Mouse (Mus musculus) myocyte (in vitro differentiated cells): ENCODE measurements around the gene Gtf2h3. TPM values are rescaled to one million over a fixed set of nuclear protein-coding genes. Genes with fewer than 3 reads are reported as not detected.
"Not testable (repeated sequence)": the region's sequence is repeated elsewhere in the genome, so short reads cannot be mapped to it uniquely, and the experiment has no call there.

Experiments used
- H3K27me3 ChIP-seq: one replicate; pipeline ENCODE4 v1.6.1; 2011; ENCODE audit not compliant: control insufficient read depth, insufficient read depth, insufficient read length
- H3K36me3 ChIP-seq: one replicate; pipeline ENCODE4 v1.6.1; 2011; ENCODE audit not compliant: control insufficient read depth, insufficient read depth
- H3K4me2 ChIP-seq: one replicate; pipeline ENCODE4 v1.6.1; 2011; ENCODE audit warnings: low read depth, control low read depth
- H3K4me3 ChIP-seq: one replicate; pipeline ENCODE4 v1.5.1; 2011; ENCODE audit warnings: mild to moderate bottlenecking, control low read depth, moderate library complexity
- H3K79me2 ChIP-seq: one replicate; pipeline ENCODE4 v1.6.1; 2011; ENCODE audit not compliant: control insufficient read depth, insufficient read depth
- H3ac ChIP-seq: one replicate; pipeline ENCODE4 v1.6.1; 2011; ENCODE audit not compliant: control insufficient read depth, insufficient read length
- CEBPB ChIP-seq: IDR thresholded peaks from 2 replicates; pipeline ENCODE4 v1.6.1; 2011; ENCODE audit warnings: mild to moderate bottlenecking, moderate library complexity; ENCODE audit not compliant: poor library complexity, insufficient read depth, severe bottlenecking
- E2F4 ChIP-seq: IDR thresholded peaks from one replicate; pipeline ENCODE4 v1.6.1; 2011; ENCODE audit warnings: mild to moderate bottlenecking, control low read depth, moderate library complexity; ENCODE audit not compliant: insufficient read depth
- MAX ChIP-seq: IDR thresholded peaks from one replicate; pipeline ENCODE4 v1.6.1; 2011; ENCODE audit warnings: low read depth, mild to moderate bottlenecking, control low read depth
- MYOD1 ChIP-seq, 3 experiments: IDR thresholded peaks; one replicate each; pipeline ENCODE4 v1.6.1; 2011; ENCODE audit warnings: control low read depth in 2 of 3, low read depth in 2 of 3, mild to moderate bottlenecking in 2 of 3, moderate library complexity in 1 of 3; ENCODE audit not compliant: insufficient read length in 2 of 3, control insufficient read depth in 1 of 3
- MYOG ChIP-seq, 3 experiments: IDR thresholded peaks; one replicate each; pipeline ENCODE4 v1.6.1; 2011; ENCODE audit warnings: control low read depth in 2 of 3, low read depth in 2 of 3, mild to moderate bottlenecking in 2 of 3; ENCODE audit not compliant: insufficient read length in 2 of 3, control insufficient read depth in 1 of 3, insufficient read depth in 1 of 3
- POLR2A ChIP-seq: IDR thresholded peaks from one replicate; pipeline ENCODE4 v1.6.1; 2011; ENCODE audit warnings: low read depth, mild to moderate bottlenecking, control low read depth, moderate library complexity; ENCODE audit not compliant: insufficient read length
- POLR2AphosphoS2 ChIP-seq: IDR thresholded peaks from one replicate; pipeline ENCODE4 v1.6.1; 2011; ENCODE audit warnings: low read depth, control low read depth; ENCODE audit not compliant: insufficient read length
- REST ChIP-seq: IDR thresholded peaks from one replicate; pipeline ENCODE4 v1.6.1; 2011; ENCODE audit warnings: mild to moderate bottlenecking, control low read depth, moderate library complexity; ENCODE audit not compliant: insufficient read depth, insufficient read length
- SRF ChIP-seq: IDR thresholded peaks from one replicate; pipeline ENCODE4 v1.6.1; 2011; ENCODE audit warnings: low read depth; ENCODE audit not compliant: control insufficient read depth, insufficient read length
- TCF12 ChIP-seq: IDR thresholded peaks from one replicate; pipeline ENCODE4 v1.6.1; 2011; ENCODE audit warnings: mild to moderate bottlenecking, control low read depth; ENCODE audit not compliant: poor library complexity, insufficient read depth, severe bottlenecking
- TCF3 ChIP-seq: IDR thresholded peaks from one replicate; pipeline ENCODE4 v1.6.1; 2011; ENCODE audit warnings: low read depth, control low read depth; ENCODE audit not compliant: insufficient read length
- USF1 ChIP-seq: IDR thresholded peaks from one replicate; pipeline ENCODE4 v1.6.1; 2011; ENCODE audit warnings: low read depth, mild to moderate bottlenecking, control low read depth, moderate library complexity
- polyA plus RNA-seq: library from polyadenylated mRNA; unstranded; fragments of >200 nt; fragmentation: generic; extraction: Trizol; gene quantifications from one replicate; pipeline ENCODE4 v1.2.1, GENCODE M21; 2012; ENCODE audit warnings: missing spikeins

Gtf2h3 gene
- polyA plus RNA-seq, 1 experiment, result 25.3 TPM

GRCm38 (mm10) chr5:124550737-124551136, 28.2 kb upstream of the Gtf2h3 start:
- not testable (repeated sequence) for H3K4me3 ChIP-seq, H3K4me2 ChIP-seq, H3ac ChIP-seq, H3K27me3 ChIP-seq
- Histone ChIP-seq H3K36me3 (peaks cover 31% of the 10 kb centered on the region), H3K79me2 (peaks cover 13% of the 10 kb centered on the region)
- TF ChIP-seq MYOD1 (IDR thresholded peaks at IDR 0.05; ENCODE audit: control insufficient read depth in 1 of 3, insufficient read length in 2 of 3, low read depth in 2 of 3), result peak in 1 of 3 experiments; percentile 9

- Histone ChIP-seq H3K36me3 (peaks cover 24% of the 10 kb centered on the region), H3ac (peak overlapping the region; percentile 26), H3K4me2 (peak overlapping the region; percentile 86), H3K4me3 (peak overlapping the region; percentile 54)
- not testable (repeated sequence) for H3K27me3 ChIP-seq, H3K79me2 ChIP-seq
Measured at GRCm38 (mm10) chr5:124551349-124552093, 27.4 kb upstream of the Gtf2h3 start.

- H3K27me3 ChIP-seq, result no peaks in the 10 kb centered on the region
- peak overlapping the region; percentile 86 for H3K4me2 ChIP-seq
- TF ChIP-seq CEBPB, result no peak
- TF ChIP-seq POLR2A, result no peak
- no peak for TF ChIP-seq USF1
- H3K4me3 ChIP-seq, result peak overlapping the region; percentile 54
- H3K79me2 ChIP-seq, result no peaks in the 10 kb centered on the region
- H3K36me3 ChIP-seq, result peaks cover 20% of the 10 kb centered on the region
- H3ac ChIP-seq, result peak overlapping the region; percentile 26
Measured at GRCm38 (mm10) chr5:124552094-124552472, 26.9 kb upstream of the Gtf2h3 start.

GRCm38 (mm10) chr5:124552558-124553307, 26.2 kb upstream of the Gtf2h3 start, which contains the start of gene Ddx55:
Gene Ddx55 (plus strand): TSS chr5:124552864.
- Histone ChIP-seq H3K4me3 (peak within 1 kb of the TSS; percentile 54), H3K79me2 (no peaks in the 10 kb centered on the region), H3ac (peak within 1 kb of the TSS; percentile 26), H3K36me3 (peaks cover 16% of the 10 kb centered on the region), H3K4me2 (peak within 1 kb of the TSS; percentile 86), H3K27me3 (no peaks in the 10 kb centered on the region)
- TF ChIP-seq POLR2AphosphoS2 (peak; percentile 84), POLR2A (peak; percentile 83), MYOD1 (IDR thresholded peaks at IDR 0.05; ENCODE audit: control insufficient read depth in 1 of 3, insufficient read length in 2 of 3, low read depth in 2 of 3) (no peak), CEBPB (no peak), USF1 (peak; percentile 57), MAX (no peak)

GRCm38 (mm10) chr5:124553607-124554006, 25.3 kb upstream of the Gtf2h3 start:
- H3K4me3 ChIP-seq, result peak overlapping the region; percentile 54

GRCm38 (mm10) chr5:124555145-124555544, 23.8 kb upstream of the Gtf2h3 start:
- H3K4me3 ChIP-seq, result no peak overlapping the region
- peaks cover 4% of the 10 kb centered on the region for H3K36me3 ChIP-seq
- TF ChIP-seq MYOG (IDR thresholded peaks at IDR 0.05; ENCODE audit: control insufficient read depth in 1 of 3, insufficient read depth in 1 of 3, insufficient read length in 2 of 3, low read depth in 2 of 3), result no peak
- TF ChIP-seq TCF12, result no peak
- TF ChIP-seq REST, result no peak
- no peak for TF ChIP-seq POLR2AphosphoS2
- no peak for TF ChIP-seq POLR2A
- TF ChIP-seq TCF3, result no peak
- TF ChIP-seq USF1, result no peak
- no peak for TF ChIP-seq MAX
- TF ChIP-seq CEBPB, result no peak
- TF ChIP-seq E2F4, result no peak
- no peak for TF ChIP-seq SRF
- no peak for TF ChIP-seq MYOD1 (IDR thresholded peaks at IDR 0.05; ENCODE audit: control insufficient read depth in 1 of 3, insufficient read length in 2 of 3, low read depth in 2 of 3)
- H3K79me2 ChIP-seq, result no peaks in the 10 kb centered on the region
- no peaks in the 10 kb centered on the region for H3K27me3 ChIP-seq
- H3ac ChIP-seq, result no peak overlapping the region
- H3K4me2 ChIP-seq, result no peak overlapping the region

More at GRCm38 (mm10) chr5:124553607-124554006, 25.3 kb upstream of the Gtf2h3 start:
- Histone ChIP-seq H3K36me3 (peaks cover 7% of the 10 kb centered on the region), H3ac (no peak overlapping the region), H3K79me2 (no peaks in the 10 kb centered on the region), H3K27me3 (no peaks in the 10 kb centered on the region), H3K4me2 (peak overlapping the region; percentile 78)
- TF ChIP-seq USF1 (no peak), SRF (no peak), TCF3 (no peak), POLR2AphosphoS2 (no peak), MYOD1 (IDR thresholded peaks at IDR 0.05; ENCODE audit: control insufficient read depth in 1 of 3, insufficient read length in 2 of 3, low read depth in 2 of 3) (no peak), MYOG (IDR thresholded peaks at IDR 0.05; ENCODE audit: control insufficient read depth in 1 of 3, insufficient read depth in 1 of 3, insufficient read length in 2 of 3, low read depth in 2 of 3) (no peak), MAX (no peak), POLR2A (no peak), REST (no peak), E2F4 (no peak), CEBPB (no peak), TCF12 (no peak)
